Mouse (Mus musculus) heart, embryonic 14.5 days (tissue): ENCODE results near the gene Cela3b. TPM values are rescaled to one million over a fixed set of nuclear protein-coding genes. Genes with fewer than 3 reads are reported as not detected.

Experiments used
- ATAC-seq: fragments of 200-750 bp; cut with Nextera tagmentation; 2 replicates; pipeline ENCODE4 v1.8.0; 2017; ENCODE audit warnings: low read depth, moderate TSS enrichment; ENCODE audit not compliant: insufficient number of reproducible peaks, insufficient read depth, low FRiP score
- H3K27ac ChIP-seq, 2 experiments: fragments of 200-500 bp in 1 of 2; fragments of 300-500 bp in 1 of 2; sonication (generic) in 1 of 2; replicated peaks in 1 of 2; 2 replicates each; pipeline ENCODE4 v1.5.1; 2012 to 2014; ENCODE audit warnings: low read depth in 2 of 2, low read length in 2 of 2, control low read depth in 1 of 2, mild to moderate bottlenecking in 1 of 2, mixed read lengths in 1 of 2; ENCODE audit not compliant: control insufficient read depth in 1 of 2, insufficient read depth in 1 of 2
- H3K27me3 ChIP-seq: fragments of 300-500 bp; sonication (generic); 2 replicates; pipeline ENCODE4 v1.6.1; 2014; ENCODE audit warnings: mild to moderate bottlenecking, low read length, control low read depth; ENCODE audit not compliant: control insufficient read depth, insufficient read depth
- H3K36me3 ChIP-seq: fragments of 300-500 bp; sonication (generic); 2 replicates; pipeline ENCODE4 v1.6.1; 2014; ENCODE audit warnings: mild to moderate bottlenecking, control low read depth, low read length, mixed read lengths; ENCODE audit not compliant: control insufficient read depth, insufficient read depth
- H3K4me1 ChIP-seq, 2 experiments: fragments of 200-500 bp in 1 of 2; fragments of 300-500 bp in 1 of 2; sonication (generic) in 1 of 2; 2 replicates each; pipeline ENCODE4 v1.6.1; 2012 to 2014; ENCODE audit warnings: low read length in 2 of 2, control low read depth in 1 of 2, mixed read lengths in 1 of 2; ENCODE audit not compliant: control insufficient read depth in 2 of 2, insufficient read depth in 2 of 2
- H3K4me2 ChIP-seq: fragments of 300-500 bp; sonication (generic); 2 replicates; pipeline ENCODE4 v1.6.1; 2014; ENCODE audit warnings: mild to moderate bottlenecking, low read length
- H3K4me3 ChIP-seq, 2 experiments: fragments of 200-500 bp in 1 of 2; fragments of 300-500 bp in 1 of 2; sonication (generic) in 1 of 2; 2 replicates each; pipeline ENCODE4 v1.5.1; 2012 to 2014; ENCODE audit warnings: low read length in 2 of 2, mild to moderate bottlenecking in 2 of 2, control low read depth in 1 of 2, low read depth in 1 of 2, moderate library complexity in 1 of 2; ENCODE audit not compliant: control insufficient read depth in 1 of 2, insufficient read depth in 1 of 2
- H3K9ac ChIP-seq: fragments of 300-500 bp; sonication (generic); 2 replicates; pipeline ENCODE4 v1.6.1; 2014; ENCODE audit warnings: mild to moderate bottlenecking, low read length
- H3K9me3 ChIP-seq: fragments of 300-500 bp; sonication (generic); 2 replicates; pipeline ENCODE4 v1.6.1; 2016; ENCODE audit warnings: low read length, control low read depth; ENCODE audit not compliant: control insufficient read depth
- WGBS: fragments of 180-500 bp; shearing (Covaris S2); extraction: QIAGEN DNeasy Blood & Tissue Kit; methylation state at CpG from one replicate; pipeline ENCODE4 v1.1.7; 2014; 5-methylcytosine and 5-hydroxymethylcytosine counted together
- polyA plus RNA-seq: library from polyadenylated mRNA; unstranded; fragments of >200 nt; fragmentation: Nextera tagmentation; extraction: Ambion mirVana; gene quantifications from 2 replicates; pipeline ENCODE4 v1.2.1, GENCODE M21; 2014

Cela3b gene
- polyA plus RNA-seq, 1 experiment from 2014 or later, result not detected

- no peak overlapping the region for H3K4me3 ChIP-seq
- H3K4me1 ChIP-seq, result peaks cover 2 to 6% of the 10 kb centered on the region in 2 experiments; a peak in 3 of 4 replicates
- no peak overlapping the region for H3K4me2 ChIP-seq
- no peak overlapping the region for H3K9ac ChIP-seq
- H3K27me3 ChIP-seq, result no peaks in the 10 kb centered on the region
- no peaks in the 10 kb centered on the region for H3K36me3 ChIP-seq
- WGBS, result 82% methylated on average over 3 of the region's 3 CpGs
- ATAC-seq, result no peak
- no peak overlapping the region for H3K27ac ChIP-seq
- 0 out of 2 replicates have a peak, but pooled peaks cover 3% of the 10 kb centered on the region for H3K9me3 ChIP-seq
Measured at GRCm38 (mm10) chr4:137391287-137391686, 39.1 kb downstream of the Cela3b start.

GRCm38 (mm10) chr4:137390196-137390595, 40.1 kb downstream of the Cela3b start:
- Histone ChIP-seq H3K9ac (no peak overlapping the region), H3K4me1 (peaks cover 2 to 6% of the 10 kb centered on the region in 2 experiments; a peak in 3 of 4 replicates), H3K4me3 (no peak overlapping the region), H3K9me3 (0 out of 2 replicates have a peak, but pooled peaks cover 3% of the 10 kb centered on the region), H3K36me3 (no peaks in the 10 kb centered on the region), H3K4me2 (no peak overlapping the region), H3K27ac (no peak overlapping the region), H3K27me3 (no peaks in the 10 kb centered on the region)
- no peak for ATAC-seq
- WGBS, result 94% methylated on average over 4 of the region's 4 CpGs

GRCm38 (mm10) chr4:137388983-137389382, 41.4 kb downstream of the Cela3b start:
- WGBS, result 50% methylated on average over 6 of the region's 6 CpGs
- peak overlapping the region in 1 of 2 experiments; percentile 92; a peak in 2 of 4 replicates for H3K27ac ChIP-seq
- no peak for ATAC-seq

GRCm38 (mm10) chr4:137388059-137388794, 42.1 kb downstream of the Cela3b start:
- Histone ChIP-seq H3K9me3 (0 out of 2 replicates have a peak, but pooled peaks cover 3% of the 10 kb centered on the region), H3K27me3 (no peaks in the 10 kb centered on the region), H3K36me3 (no peaks in the 10 kb centered on the region), H3K9ac (peak overlapping the region; percentile 85), H3K4me1 (peaks cover 2 to 6% of the 10 kb centered on the region in 2 experiments; a peak in 3 of 4 replicates), H3K27ac (peak overlapping the region; percentile 92 to 96), H3K4me3 (peak overlapping the region; percentile 71 to 90), H3K4me2 (peak overlapping the region; percentile 90)
- 2% methylated on average over 46 of the region's 46 CpGs for WGBS
- peak; percentile 86 for ATAC-seq

More at GRCm38 (mm10) chr4:137388983-137389382, 41.4 kb downstream of the Cela3b start:
- peak overlapping the region; percentile 90 for H3K4me2 ChIP-seq
- H3K9ac ChIP-seq, result peak overlapping the region; percentile 85
- peaks cover 2 to 6% of the 10 kb centered on the region in 2 experiments; a peak in 3 of 4 replicates for H3K4me1 ChIP-seq
- peak overlapping the region; percentile 71 to 90 for H3K4me3 ChIP-seq
- no peaks in the 10 kb centered on the region for H3K27me3 ChIP-seq
- 0 out of 2 replicates have a peak, but pooled peaks cover 3% of the 10 kb centered on the region for H3K9me3 ChIP-seq
- H3K36me3 ChIP-seq, result no peaks in the 10 kb centered on the region

GRCm38 (mm10) chr4:137387482-137388058, 42.8 kb downstream of the Cela3b start:
- no peaks in the 10 kb centered on the region for H3K36me3 ChIP-seq
- H3K4me2 ChIP-seq, result peak overlapping the region; percentile 90
- peak overlapping the region; percentile 92 to 96 for H3K27ac ChIP-seq
- peaks cover 2 to 6% of the 10 kb centered on the region in 2 experiments; a peak in 3 of 4 replicates for H3K4me1 ChIP-seq
- 0 out of 2 replicates have a peak, but pooled peaks cover 3% of the 10 kb centered on the region for H3K9me3 ChIP-seq
- no peaks in the 10 kb centered on the region for H3K27me3 ChIP-seq
- WGBS, result under 1% methylated on average over 20 of the region's 20 CpGs
- no peak for ATAC-seq
- peak overlapping the region; percentile 71 to 90 for H3K4me3 ChIP-seq
- peak overlapping the region; percentile 85 for H3K9ac ChIP-seq

- Histone ChIP-seq H3K27me3 (no peaks in the 10 kb centered on the region), H3K4me3 (no peak overlapping the region), H3K4me2 (peak overlapping the region; percentile 56), H3K27ac (no peak overlapping the region), H3K9me3 (no peaks in the 10 kb centered on the region), H3K36me3 (no peaks in the 10 kb centered on the region), H3K9ac (peak overlapping the region; percentile 34; the same call in 1 of the 2 replicates), H3K4me1 (peaks cover 2 to 8% of the 10 kb centered on the region in 2 experiments)
- no peak for ATAC-seq
- 37% methylated on average over 13 of the region's 16 CpGs for WGBS
Measured at GRCm38 (mm10) chr4:137380702-137381605, 49.4 kb downstream of the Cela3b start.

- Histone ChIP-seq H3K27ac (no peak overlapping the region), H3K9ac (no peak overlapping the region), H3K9me3 (no peaks in the 10 kb centered on the region), H3K4me1 (peaks cover 4 to 18% of the 10 kb centered on the region in 2 experiments), H3K27me3 (no peaks in the 10 kb centered on the region), H3K36me3 (no peaks in the 10 kb centered on the region), H3K4me3 (no peak overlapping the region), H3K4me2 (no peak overlapping the region)
- WGBS, result 87% methylated on average over 10 of the region's 10 CpGs
- no peak for ATAC-seq
Measured at GRCm38 (mm10) chr4:137379713-137380255, 50.6 kb downstream of the Cela3b start.
